Mouse (Mus musculus): ENCODE measurements around the gene Srgap1. TPM values are rescaled to one million over a fixed set of nuclear protein-coding genes. Genes with fewer than 3 reads are reported as not detected.

Gene Srgap1
- total RNA-seq, 4 experiments from 2014 or later: 10.9 to 14.3 (median 13.1) TPM

DNA sequence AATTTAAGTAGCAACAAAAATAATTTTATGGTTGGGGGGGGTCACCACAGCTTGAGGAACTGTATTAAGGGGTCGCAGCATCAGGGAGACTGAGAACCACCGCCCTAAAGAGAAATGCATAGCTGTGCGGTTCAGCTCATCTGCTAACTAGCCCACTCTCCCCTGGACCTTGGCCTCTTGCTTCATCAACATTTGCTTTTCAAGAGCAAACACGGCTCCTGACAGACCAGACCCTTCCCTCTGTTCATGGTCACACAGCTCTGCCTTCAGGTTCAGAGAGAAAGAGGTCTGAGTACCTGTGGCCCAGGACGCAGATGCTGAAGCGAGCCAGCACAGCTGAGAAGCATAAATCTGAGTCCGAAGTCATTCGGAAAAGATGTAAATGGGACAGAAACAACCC, 29.4 kb downstream of the Srgap1 start:
- DNase-seq (ENCODE audit: low spot score in 2 of 2): no peak

GRCm38 (mm10) chr10:122017063-122017462, 30.1 kb downstream of the Srgap1 start:
- DNase-seq (ENCODE audit: low spot score in 2 of 2): no peak

GRCm38 (mm10) chr10:122016631-122017030, 30.5 kb downstream of the Srgap1 start:
- no peak for DNase-seq (ENCODE audit: low spot score in 2 of 2)

DNA sequence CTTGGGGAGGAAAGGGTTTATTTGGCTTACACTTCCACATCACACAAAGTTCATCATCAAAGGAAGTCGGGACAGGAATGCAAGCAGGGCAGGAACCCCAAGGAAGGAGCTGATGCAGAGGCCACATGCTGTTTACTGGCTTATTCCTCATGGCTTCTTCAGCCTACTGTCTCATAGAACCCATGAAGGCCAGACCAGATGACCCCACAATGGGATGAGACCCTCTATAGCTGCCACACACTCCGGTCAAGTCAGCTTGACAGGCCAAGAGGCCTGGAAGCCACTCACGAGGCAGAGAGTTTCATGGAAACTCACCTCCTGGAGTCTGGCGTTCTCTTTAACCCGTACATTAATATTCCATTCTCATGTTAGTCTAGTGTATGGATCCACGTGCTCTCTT, 34.8 kb downstream of the Srgap1 start:
- no peak for DNase-seq (ENCODE audit: low spot score in 2 of 2)

DNA sequence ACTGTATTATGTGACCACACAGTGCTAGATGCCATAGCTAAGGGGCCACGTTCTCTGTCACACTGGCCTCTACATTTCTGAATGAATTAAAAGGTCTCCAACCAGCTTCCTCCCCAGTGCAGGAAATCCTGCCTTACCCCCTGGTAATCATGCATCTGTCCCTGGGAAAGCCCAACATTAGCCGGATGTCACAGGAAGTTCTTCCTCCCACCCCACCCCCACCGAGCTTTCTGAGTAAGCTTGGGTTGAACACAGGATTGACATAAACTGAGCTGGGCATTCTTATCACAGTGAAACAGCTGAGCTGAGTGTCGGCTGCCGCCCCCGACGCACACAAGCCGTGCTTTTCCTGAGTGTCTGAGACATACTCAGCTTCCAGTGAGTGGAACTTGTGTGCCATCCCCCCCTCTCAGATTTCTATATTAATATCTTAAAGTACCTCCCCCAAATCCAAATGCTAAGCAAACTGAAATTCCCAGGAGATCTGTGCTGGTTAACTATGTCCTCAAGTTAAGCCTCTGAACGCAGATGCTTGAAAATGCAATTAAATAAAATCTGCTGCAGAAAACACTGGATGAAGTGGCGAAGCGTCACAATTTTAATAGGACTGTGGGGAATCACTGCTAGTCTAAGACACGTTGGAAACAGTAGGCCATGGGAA, 38.3 kb downstream of the Srgap1 start:
- no peak for DNase-seq (ENCODE audit: low spot score in 2 of 2)

DNA sequence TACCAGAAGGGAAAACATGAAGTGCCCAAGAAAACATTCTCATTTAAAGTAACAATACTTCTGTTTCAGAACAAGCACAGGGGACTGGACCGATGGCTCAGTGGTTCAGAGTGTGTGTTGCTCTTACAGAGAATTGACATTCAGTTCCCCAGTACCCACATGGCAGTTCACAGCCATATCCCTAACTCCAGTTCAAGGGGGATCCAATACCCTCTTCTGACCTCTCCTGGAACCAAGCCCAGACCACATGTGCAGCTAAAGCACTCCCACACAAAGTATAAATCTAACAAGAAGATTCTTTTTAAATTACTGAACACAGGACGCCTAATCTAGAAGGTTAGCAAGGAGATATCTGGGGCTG, 38.8 kb downstream of the Srgap1 start:
- DNase-seq (ENCODE audit: low spot score in 2 of 2): no peak

GRCm38 (mm10) chr10:122006606-122007005, 40.5 kb downstream of the Srgap1 start:
- no peak for DNase-seq (ENCODE audit: low spot score in 2 of 2)

DNA sequence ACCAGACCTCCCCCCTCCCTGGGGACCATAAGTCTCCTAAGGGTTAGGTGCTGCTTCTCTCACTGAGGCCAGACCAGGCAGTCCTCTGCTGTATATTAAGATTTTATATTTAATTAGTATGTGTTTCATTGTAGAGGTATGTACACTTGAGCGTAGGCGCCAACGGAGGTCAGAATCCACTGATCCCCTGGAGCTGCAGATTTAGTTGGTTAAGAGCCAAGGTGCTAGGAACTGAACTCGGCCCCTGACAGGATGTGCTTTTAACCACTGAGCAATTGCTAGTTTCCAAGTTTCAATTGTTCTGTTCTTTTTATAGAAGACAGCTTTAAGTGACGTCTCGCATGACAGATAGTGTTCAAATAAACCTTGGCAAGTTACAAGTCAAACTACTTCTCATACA, 41.0 kb downstream of the Srgap1 start:
- DNase-seq (ENCODE audit: low spot score in 2 of 2): no peak

GRCm38 (mm10) chr10:122005560-122005959, 41.6 kb downstream of the Srgap1 start:
- no peak for DNase-seq (ENCODE audit: low spot score in 2 of 2)

GRCm38 (mm10) chr10:122002930-122003329, 44.2 kb downstream of the Srgap1 start:
- no peak for DNase-seq (ENCODE audit: low spot score in 2 of 2)

DNA sequence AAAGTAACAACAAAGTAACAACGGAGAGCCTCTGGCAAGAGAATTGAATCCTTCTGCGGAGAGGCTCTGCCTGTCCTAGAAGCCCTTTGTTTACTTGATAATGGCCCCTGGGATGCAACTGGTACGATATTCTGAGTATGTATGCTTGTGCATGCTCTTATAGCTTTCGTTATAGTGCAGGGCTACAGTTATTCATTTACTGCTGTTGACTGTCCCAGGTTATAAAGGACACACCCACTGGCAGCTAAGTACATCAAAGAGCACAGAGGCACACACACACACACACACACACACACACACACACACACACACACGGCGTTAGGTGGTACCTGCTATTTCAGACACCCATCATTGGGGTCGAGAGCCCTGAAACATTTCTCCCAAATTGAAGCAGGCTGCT, 48.3 kb downstream of the Srgap1 start:
- no peak for DNase-seq (ENCODE audit: low spot score in 2 of 2)

GRCm38 (mm10) chr10:121996500-121996899, 50.6 kb downstream of the Srgap1 start:
- no peak for DNase-seq (ENCODE audit: low spot score in 2 of 2)

- DNase-seq (ENCODE audit: low spot score in 2 of 2): no peak
Observed at GRCm38 (mm10) chr10:121995448-121995847, 51.7 kb downstream of the Srgap1 start.

DNA sequence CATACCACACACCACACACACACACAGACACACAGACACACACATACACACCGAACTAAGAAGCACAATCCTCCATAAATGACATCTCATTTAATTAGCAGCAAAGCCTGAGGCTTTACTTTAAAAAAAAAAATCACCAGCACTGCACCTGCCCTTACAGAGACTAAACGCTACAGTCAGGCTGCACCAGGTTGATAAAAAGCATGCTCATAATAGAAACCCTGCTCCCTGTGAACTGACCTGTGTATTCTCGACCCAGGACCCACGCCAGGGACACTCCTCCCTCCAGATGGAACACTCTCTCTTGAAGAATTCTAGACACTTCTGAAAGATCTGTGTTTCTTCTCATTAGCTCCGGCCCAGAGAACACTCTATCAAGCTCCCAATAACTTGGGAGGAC, 52.5 kb downstream of the Srgap1 start:
- no peak for DNase-seq (ENCODE audit: low spot score in 2 of 2)

DNA sequence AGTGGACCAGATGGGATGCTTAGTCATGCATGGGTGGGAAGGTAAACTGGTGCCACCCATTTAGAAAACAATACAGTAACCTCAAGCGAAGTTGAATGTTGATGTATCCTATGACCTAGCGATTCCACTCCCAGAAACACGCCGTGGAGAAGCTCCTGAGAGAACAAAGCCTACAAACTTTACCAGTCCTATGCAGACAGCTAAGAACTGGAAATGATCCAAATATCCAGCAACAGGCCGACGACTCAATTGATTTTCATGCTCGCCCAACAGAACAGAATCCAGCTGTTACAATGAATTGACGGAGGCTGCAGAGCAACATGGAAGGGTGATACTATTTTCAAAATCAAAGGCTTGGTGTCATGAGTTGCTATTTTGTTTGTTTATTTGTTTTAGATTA, 54.5 kb downstream of the Srgap1 start:
- DNase-seq (ENCODE audit: low spot score in 2 of 2): no peak

- DNase-seq (ENCODE audit: low spot score in 2 of 2): no peak
Observed at GRCm38 (mm10) chr10:121986997-121987396, 60.1 kb downstream of the Srgap1 start.

DNA sequence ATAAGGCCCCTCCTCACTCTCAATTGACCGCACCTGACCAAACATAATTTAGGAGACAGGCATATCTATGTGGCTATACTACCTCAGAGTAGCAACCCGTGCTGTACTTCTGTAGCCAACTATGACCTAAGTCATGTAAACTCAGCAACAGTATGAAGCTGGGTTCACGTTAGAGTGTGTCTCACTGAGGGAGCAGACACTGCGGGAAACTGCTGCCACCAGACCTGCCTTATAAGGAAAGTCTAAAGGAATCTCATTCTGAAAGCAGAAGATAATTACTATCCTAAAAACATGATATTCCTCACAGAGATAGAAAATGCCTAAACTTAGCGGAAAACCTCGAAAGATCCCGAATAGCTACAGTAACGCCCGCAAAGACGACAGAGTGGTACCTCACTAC, 62.2 kb downstream of the Srgap1 start:
- no peak for DNase-seq (ENCODE audit: low spot score in 2 of 2)

DNA sequence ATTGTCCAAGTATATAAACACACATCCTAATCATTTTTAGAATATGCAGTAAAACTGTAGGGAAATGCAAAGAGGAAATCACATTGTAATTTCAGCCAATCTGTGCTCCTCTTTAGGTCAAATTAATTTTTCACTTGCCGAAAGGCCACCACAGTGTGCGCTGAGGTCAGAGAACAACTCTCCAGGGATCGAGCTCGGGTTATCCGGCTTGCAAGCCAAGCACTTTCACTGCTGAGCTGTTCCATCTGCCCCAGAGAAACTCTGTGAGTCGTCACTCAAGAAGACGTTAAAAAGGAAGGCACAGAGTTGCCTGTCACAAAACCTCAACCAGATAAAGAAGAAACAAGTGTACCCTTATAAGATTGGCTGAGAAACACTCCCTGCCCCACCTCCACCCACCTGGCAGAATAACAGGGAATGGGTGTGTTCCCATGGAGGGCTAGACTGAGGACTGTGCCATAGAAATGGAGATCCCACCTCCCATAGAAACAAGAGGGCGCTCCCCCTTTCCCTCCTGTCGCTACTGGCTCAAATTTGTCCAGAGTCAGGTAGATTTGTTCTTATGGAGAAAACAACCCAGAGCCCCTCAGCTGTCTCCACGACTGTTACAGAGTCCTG, 63.0 kb downstream of the Srgap1 start:
- DNase-seq (ENCODE audit: low spot score in 2 of 2): no peak

GRCm38 (mm10) chr10:121975330-121975729, 71.8 kb downstream of the Srgap1 start:
- no peak for DNase-seq (ENCODE audit: low spot score in 2 of 2)

GRCm38 (mm10) chr10:121974591-121974990, 72.5 kb downstream of the Srgap1 start:
- no peak for DNase-seq (ENCODE audit: low spot score in 2 of 2)

GRCm38 (mm10) chr10:121973281-121973680, 73.8 kb downstream of the Srgap1 start:
- no peak for DNase-seq (ENCODE audit: low spot score in 2 of 2)

DNA sequence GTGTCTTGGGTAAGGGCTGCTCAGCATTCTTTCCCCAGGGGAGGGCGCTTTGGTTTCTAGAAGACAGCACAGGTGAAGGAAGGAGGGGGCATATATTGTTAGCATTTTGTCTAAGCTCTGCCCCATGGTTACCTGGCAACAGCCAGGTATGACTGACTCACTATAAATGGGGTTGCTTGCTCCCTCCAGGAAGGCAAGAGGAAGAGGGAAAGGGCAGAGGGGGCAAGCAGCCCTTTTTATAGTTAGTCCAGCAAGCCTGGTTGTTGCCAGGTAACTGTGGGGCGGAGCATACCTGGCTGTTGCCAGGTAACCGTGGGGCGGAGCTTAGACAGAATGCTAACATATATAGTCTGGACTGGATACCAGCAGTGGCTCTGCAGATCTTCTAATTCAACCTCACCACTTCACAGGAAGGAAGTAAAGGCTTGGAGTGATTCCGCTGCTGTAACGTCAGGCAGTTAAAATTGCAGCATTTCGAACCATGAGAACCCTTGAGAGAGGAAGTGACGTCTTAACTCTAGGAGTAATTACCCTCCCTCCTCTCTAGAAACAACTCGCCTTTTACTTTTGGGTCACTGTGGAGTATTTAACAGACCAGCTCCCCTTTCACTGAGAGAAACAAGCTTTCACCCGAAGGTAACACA, 74.7 kb downstream of the Srgap1 start:
- no peak for DNase-seq (ENCODE audit: low spot score in 2 of 2)

DNA sequence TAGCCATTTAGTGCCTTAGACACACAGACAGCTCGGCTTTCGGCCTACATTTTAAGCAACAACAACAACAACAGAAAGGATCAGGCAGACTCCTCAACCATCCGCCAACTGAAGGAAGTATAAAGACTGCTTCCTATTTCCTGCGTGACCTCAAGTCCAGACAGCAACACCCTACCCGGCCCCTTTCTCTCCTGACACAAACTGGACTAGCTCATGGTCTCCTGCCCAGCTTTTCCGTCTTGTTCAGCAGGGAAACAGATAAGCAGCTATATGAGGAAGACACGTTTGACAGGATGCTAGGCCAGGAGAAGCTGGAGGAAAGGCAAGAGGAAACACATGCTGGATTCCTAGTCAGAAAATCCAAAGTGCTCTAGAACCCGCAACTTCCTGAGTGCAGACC, 75.5 kb downstream of the Srgap1 start:
- no peak for DNase-seq (ENCODE audit: low spot score in 2 of 2)

Measured in left cerebral cortex, adult 8-10 months (tissue).